Mouse (Mus musculus) liver, embryonic 18 days (tissue): ENCODE measurements around the gene Cops7b. TPM values are rescaled to one million over a fixed set of nuclear protein-coding genes. Genes with fewer than 3 reads are reported as not detected.

Experiments used
- polyA plus RNA-seq: library from polyadenylated mRNA; depleted of rRNA; stranded (reverse); fragments of >200 nt; gene quantifications from 2 replicates; pipeline ENCODE4 v1.2.3, GENCODE M21; 2012; rRNA removed

Cops7b gene
- polyA plus RNA-seq = 14.2 and 16.3 TPM in 2 replicates

DNA sequence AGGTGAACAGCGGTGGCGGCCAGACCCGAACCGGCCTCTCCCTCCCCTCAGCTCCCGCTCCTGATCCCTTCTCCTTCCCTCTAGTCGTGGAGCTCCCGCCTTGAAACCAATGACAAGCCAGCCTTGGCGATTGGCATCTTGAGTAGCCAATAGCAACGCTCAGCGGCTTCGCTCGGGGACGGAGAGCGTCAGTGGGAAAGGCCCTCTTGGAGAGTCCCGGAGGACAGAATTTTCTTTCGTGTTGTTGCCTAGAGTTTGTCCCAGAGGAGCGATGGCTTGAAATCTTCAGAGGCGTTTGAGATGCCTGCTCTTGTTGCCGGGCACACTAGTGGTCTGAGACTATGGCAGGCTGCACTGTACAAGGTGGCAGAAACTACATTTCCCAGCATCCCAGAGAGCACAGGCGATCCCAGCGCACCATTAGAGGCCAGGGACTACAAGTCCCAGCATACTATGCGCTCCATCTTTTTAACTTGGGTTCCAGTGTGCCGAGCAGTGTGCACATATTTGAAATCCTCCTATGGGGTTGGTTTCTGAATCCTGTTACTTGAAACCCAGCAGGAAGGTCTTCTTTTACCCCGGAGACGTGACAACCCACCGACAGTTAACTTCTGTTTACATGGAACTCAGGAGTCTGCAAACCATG is at the start of gene Cops7b, which contains the start of gene Pde6d:
TSS of gene Cops7b (plus strand) at position 454 of the 646 bp plus-strand sequence.
TSS of gene Pde6d (minus strand) at position 179 of the 646 bp plus-strand sequence.

Other genes starting within 250 kb of the Cops7b start
- 85.7 and 114 TPM in 2 replicates for gene Ncl, start 223.5 kb upstream of the Cops7b start, polyA plus RNA-seq
- not detected in 2 replicates for gene Nmur1, start 156.7 kb upstream of the Cops7b start, polyA plus RNA-seq
- gene Tex44, start 156.6 kb upstream of the Cops7b start, polyA plus RNA-seq = not detected in 2 replicates
- 723 and 764 TPM in 2 replicates for gene Ptma, start 56.2 kb upstream of the Cops7b start, polyA plus RNA-seq
- 21.9 and 23.4 TPM in 2 replicates for gene Pde6d, start 275 bp upstream of the Cops7b start, polyA plus RNA-seq
- 0.02 TPM in 1 of 2 replicates, not detected in the other for gene Nppc, start 87.7 kb downstream of the Cops7b start, polyA plus RNA-seq
- gene Dis3l2, start 120.9 kb downstream of the Cops7b start, polyA plus RNA-seq = 6.7 TPM in 2 replicates